In genomic region chr12:54535556-54536516, GRCm38 (mm10) we compare ENCODE assay signal across 20 mouse cellular contexts.
DNase-seq lines count a peak whose midpoint lies in the region; ATAC-seq and TF ChIP-seq lines count a peak whose summit lies in the region.
"Had no signal": no experiment of that assay in that cellular context is flagged by ENCODE, and none has a peak within 500 bp of the region (broad histone marks: within the 10 kb centered on the region; RNA-seq: fewer than 3 reads in every experiment).

No protein-coding gene starts in this region.

- H3K9me3 ChIP-seq in intestine, postnatal 0 days (ENCODE audit: control insufficient read depth): no peaks in the 10 kb centered on the region
- no peaks in the 10 kb centered on the region for H3K9me3 ChIP-seq in intestine, embryonic 15.5 days
- H3K9me3 ChIP-seq in stomach, embryonic 16.5 days (replicated peaks; ENCODE audit: control insufficient read depth, low read length): no peaks in the 10 kb centered on the region
- H3K9me3 ChIP-seq: embryonic facial prominence, embryonic 13.5 days; forebrain, embryonic 13.5 days; kidney, embryonic 15.5 days; limb, embryonic 15.5 days; lung, embryonic 15.5 days had no signal

- no peaks in the 10 kb centered on the region for H3K36me3 ChIP-seq in intestine, postnatal 0 days (ENCODE audit: control insufficient read depth, insufficient read depth)
- no peaks in the 10 kb centered on the region for H3K36me3 ChIP-seq in intestine, embryonic 15.5 days
- H3K36me3 ChIP-seq in stomach, embryonic 16.5 days (ENCODE audit: control insufficient read depth, insufficient read depth, low read length): no peaks in the 10 kb centered on the region
- H3K36me3 ChIP-seq: embryonic facial prominence, embryonic 13.5 days; kidney, embryonic 15.5 days; limb, embryonic 15.5 days; lung, embryonic 15.5 days had no signal

- no peaks in the 10 kb centered on the region; the same call in 1 of the 2 replicates for H3K4me1 ChIP-seq in intestine, postnatal 0 days (replicated peaks; ENCODE audit: control insufficient read depth, insufficient read depth, low read length)
- peaks cover 5% of the 10 kb centered on the region for H3K4me1 ChIP-seq in intestine, embryonic 15.5 days (replicated peaks)
- peaks cover 3% of the 10 kb centered on the region; the same call in 1 of the 2 replicates for H3K4me1 ChIP-seq in stomach, embryonic 16.5 days (ENCODE audit: control insufficient read depth, insufficient read depth, low read length)
- H3K4me1 ChIP-seq: kidney, embryonic 15.5 days; limb, embryonic 15.5 days; lung, embryonic 15.5 days had no signal

- ATAC-seq in intestine, postnatal 0 days: peak; percentile 60; the same call in 1 of the 2 replicates
- ATAC-seq in intestine, embryonic 15.5 days: no peak
- ATAC-seq in stomach, embryonic 16.5 days (ENCODE audit: insufficient read depth, low FRiP score): no peak
- ATAC-seq: forebrain, embryonic 13.5 days had no signal

- TF ChIP-seq CTCF in intestine, postnatal 0 days (IDR thresholded peaks at IDR 0.05; ENCODE audit: low read depth): no peak

- DNase-seq in embryo, embryonic 10 days (ENCODE audit: low spot score): peak; percentile 40
- DNase-seq in embryo, embryonic 9.5 days (ENCODE audit: extremely low spot score): no peak
- DNase-seq in embryo, embryonic 11 days: peak; percentile 57
- DNase-seq in MN1 (ENCODE audit: low spot score): no peak
- DNase-seq: cerebellum, adult 2 months; cerebellum, postnatal 36 days; kidney, adult 11 months; kidney, postnatal 4 days; lung, postnatal 4 days; thymus, postnatal 25 days had no signal

- H3K4me2 ChIP-seq in intestine, postnatal 0 days (replicated peaks; ENCODE audit: low read depth): no peak overlapping the region
- H3K4me2 ChIP-seq in intestine, embryonic 15.5 days (replicated peaks): no peak overlapping the region
- no peak overlapping the region for H3K4me2 ChIP-seq in stomach, embryonic 16.5 days (ENCODE audit: low read depth, low read length)
- H3K4me2 ChIP-seq: embryonic facial prominence, embryonic 13.5 days; forebrain, embryonic 13.5 days; heart, embryonic 11.5 days; kidney, embryonic 15.5 days; limb, embryonic 15.5 days; lung, embryonic 15.5 days had no signal

- H3K4me3 ChIP-seq in intestine, postnatal 0 days (ENCODE audit: low read depth, low read length): no peak overlapping the region
- H3K4me3 ChIP-seq in intestine, embryonic 15.5 days (replicated peaks): no peak overlapping the region
- no peak overlapping the region for H3K4me3 ChIP-seq in stomach, embryonic 16.5 days (replicated peaks; ENCODE audit: low read length)
- H3K4me3 ChIP-seq: embryonic facial prominence, embryonic 13.5 days; forebrain, embryonic 13.5 days; kidney, embryonic 15.5 days; limb, embryonic 15.5 days; lung, embryonic 15.5 days had no signal

- no peak overlapping the region for H3K27ac ChIP-seq in intestine, postnatal 0 days (ENCODE audit: low read depth, low read length)
- no peak overlapping the region for H3K27ac ChIP-seq in intestine, embryonic 15.5 days
- peak overlapping the region; percentile 46 for H3K27ac ChIP-seq in stomach, embryonic 16.5 days (ENCODE audit: low read length)
- H3K27ac ChIP-seq: embryonic facial prominence, embryonic 13.5 days; forebrain, embryonic 13.5 days; kidney, embryonic 15.5 days; limb, embryonic 15.5 days; liver, embryonic 14.5 days; lung, embryonic 15.5 days had no signal

- no peak overlapping the region for H3K9ac ChIP-seq in intestine, postnatal 0 days (ENCODE audit: low read depth, low read length)
- no peak overlapping the region for H3K9ac ChIP-seq in intestine, embryonic 15.5 days
- no peak overlapping the region for H3K9ac ChIP-seq in stomach, embryonic 16.5 days (ENCODE audit: low read length)
- H3K9ac ChIP-seq: embryonic facial prominence, embryonic 13.5 days; forebrain, embryonic 13.5 days; kidney, embryonic 15.5 days; limb, embryonic 15.5 days; liver, embryonic 14.5 days; lung, embryonic 15.5 days had no signal

- WGBS in intestine, postnatal 0 days: 73% methylated on average over 6 of the region's 9 CpGs
- WGBS in intestine, embryonic 15.5 days: 62% methylated on average over 6 of the region's 9 CpGs
- 51% methylated on average over 7 of the region's 9 CpGs for WGBS in stomach, embryonic 16.5 days

- no peaks in the 10 kb centered on the region for H3K27me3 ChIP-seq in intestine, postnatal 0 days (replicated peaks; ENCODE audit: control insufficient read depth, insufficient read depth, low read length)
- no peaks in the 10 kb centered on the region for H3K27me3 ChIP-seq in intestine, embryonic 15.5 days (replicated peaks)
- no peaks in the 10 kb centered on the region for H3K27me3 ChIP-seq in stomach, embryonic 16.5 days (ENCODE audit: control insufficient read depth, insufficient read depth, low read length)
- H3K27me3 ChIP-seq: embryonic facial prominence, embryonic 13.5 days; forebrain, embryonic 13.5 days; kidney, embryonic 15.5 days; limb, embryonic 15.5 days; lung, embryonic 15.5 days had no signal

Comparison
In these comparisons a context has a peak if more than half of its experiments do, and no peak if none do; other contexts are left out.
1. DNase-seq: peak in embryo, embryonic 10 days (single experiment) and embryo, embryonic 11 days (single experiment); none in embryo, embryonic 9.5 days (single experiment) and MN1 (single experiment).